Mouse (Mus musculus) spleen, embryonic (tissue): Measurements from ENCODE around the gene Olfr1254.

Source experiments
- CTCF ChIA-PET: fragments of 350-600 bp; sonication (Branson Sonifier 250); formaldehyde crosslinking; loops from one replicate; lab custom pipeline; 2022; lab: Charles Lee

The Olfr1254 gene

GRCm38 (mm10) chr2:89793519-89793918, at the start of gene Olfr1254:
Gene Olfr1254 (minus strand): TSS chr2:89793619.
- CTCF ChIA-PET = no interaction called here

- CTCF ChIA-PET = no interaction called here
Measured at GRCm38 (mm10) chr2:89841455-89841854, 48.0 kb upstream of the Olfr1254 start, which contains the start of gene Olfr1256. Gene Olfr1256 (minus strand): TSS chr2:89841555.

GRCm38 (mm10) chr2:89820216-89820615, 26.8 kb upstream of the Olfr1254 start:
- CTCF ChIA-PET = no interaction called here

GRCm38 (mm10) chr2:89811751-89812150, 18.3 kb upstream of the Olfr1254 start, which contains the start of gene Olfr1255:
Gene Olfr1255 (plus strand): TSS chr2:89812051.
- CTCF ChIA-PET = no interaction called here

GRCm38 (mm10) chr2:89810751-89811150, 17.3 kb upstream of the Olfr1254 start:
- CTCF ChIA-PET = no interaction called here

GRCm38 (mm10) chr2:89799583-89799982, 6.2 kb upstream of the Olfr1254 start:
- CTCF ChIA-PET = no interaction called here

- CTCF ChIA-PET = no interaction called here
Measured at GRCm38 (mm10) chr2:89756990-89757389, 36.4 kb downstream of the Olfr1254 start, which contains the start of gene Olfr1253. Gene Olfr1253 (minus strand): TSS chr2:89757090.
